11 mouse cellular contexts compared by ENCODE assay signal in the genomic region with DNA sequence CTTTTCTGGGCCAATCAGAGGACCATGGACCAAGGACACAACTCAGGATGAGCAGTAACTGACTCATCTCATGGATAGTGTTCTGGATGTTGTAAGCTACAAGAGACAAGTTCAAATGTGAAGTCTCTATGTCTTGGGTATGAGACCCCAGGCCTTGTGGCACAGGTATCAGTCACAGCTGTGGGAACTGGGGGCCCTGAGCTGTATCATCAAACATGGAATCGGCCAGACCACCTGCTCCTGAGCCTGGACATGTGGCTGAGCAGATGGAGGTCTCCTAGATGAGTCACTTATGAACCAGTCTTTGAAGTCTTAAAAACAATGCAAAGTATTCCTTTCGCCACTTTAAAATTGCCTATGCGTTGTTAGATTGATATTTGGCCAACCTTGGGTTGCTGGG.
"Had no signal": no experiment of that assay in that cellular context is flagged by ENCODE, and none has a peak within 500 bp of the region (broad histone marks: within the 10 kb centered on the region; RNA-seq: fewer than 3 reads in every experiment).

No protein-coding gene starts in this region.

- DNase-seq: gastrocnemius, adult 2 months; gastrocnemius, postnatal 10 days; gastrocnemius, postnatal 25 days; heart, postnatal 4 days; kidney, adult 18-20 months; kidney, adult 8-10 months; kidney, postnatal 10 days; kidney, postnatal 25 days; kidney, postnatal 4 days; liver; liver, embryonic 13.5 days had no signal
